Mouse (Mus musculus): ENCODE measurements at regions not wholly inside any gene's neighbourhood (a gene's known extent, or its start where the extent isn't known, plus 50 kb on each side); places are given as distances from the start of the nearest gene placed in this dataset.

- TF ChIP-seq CTCF (IDR thresholded peaks at IDR 0.05; ENCODE audit: borderline replicate concordance, control insufficient read depth, extremely low read depth, insufficient read depth, low read length, poor library complexity) (no peak), POLR2A (IDR thresholded peaks at IDR 0.05; ENCODE audit: control insufficient read depth, extremely low read depth, insufficient read depth, low read length, poor library complexity) (no peak)
Measured at GRCm38 (mm10) chr15:62240031-62240430, 1317.2 kb upstream of the A1bg start.
